Mouse (Mus musculus) kidney, postnatal 4 days (tissue): ENCODE data around the gene Taldo1.
A peak's percentile ranks its signal among the peaks of the same experiment; 100 is the strongest.
"Not testable (repeated sequence)": the region's sequence is repeated elsewhere in the genome, so short reads cannot be mapped to it uniquely, and the experiment has no call there.

Source experiments
- DNase-seq, 2 experiments: peaks; one replicate each; pipeline ENCODE4 v3.0.0; 2021; ENCODE audit warnings: mixed read lengths in 2 of 2

Gene Taldo1

GRCm38 (mm10) chr7:141442199-141442598 is 50.2 kb downstream of the Taldo1 start:
- DNase-seq, result no peak

DNA sequence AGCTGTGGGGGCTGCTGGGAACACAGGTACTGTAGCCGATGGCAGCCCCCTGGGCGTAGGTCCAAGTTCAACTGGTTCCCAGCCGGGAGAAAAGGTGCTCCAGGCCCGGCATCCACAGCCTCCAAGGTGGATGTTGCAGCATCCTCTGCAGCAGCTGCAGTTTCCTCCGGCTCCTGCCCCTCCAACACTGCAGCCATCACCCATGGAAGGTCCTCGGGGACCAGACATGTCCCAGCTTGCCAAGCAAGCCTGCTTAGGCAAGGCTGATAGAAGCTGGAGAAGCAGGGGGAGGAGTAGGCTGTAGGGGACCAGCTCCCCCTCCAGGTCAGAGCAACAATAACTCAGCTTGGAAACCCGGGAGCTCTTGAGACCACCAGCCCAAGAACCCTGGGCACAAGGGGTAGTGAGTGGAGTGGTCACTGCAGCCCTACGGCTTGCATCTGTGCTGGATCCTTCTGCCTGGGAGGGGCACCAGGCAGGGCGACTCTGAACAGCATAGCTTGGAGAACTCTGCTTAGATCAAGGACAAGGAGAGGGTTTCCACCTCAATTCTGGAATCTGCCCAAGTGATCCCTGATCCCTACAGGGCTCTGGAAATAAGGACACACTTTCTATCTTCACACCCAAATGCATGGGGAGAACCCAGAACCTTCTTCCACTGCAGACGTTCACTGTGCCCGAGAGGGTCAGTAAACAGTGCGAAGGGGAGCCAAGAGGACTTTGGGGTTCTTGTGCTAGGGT is 51.3 kb downstream of the Taldo1 start:
- DNase-seq, result peak in 1 of 2 experiments; percentile 63

DNA sequence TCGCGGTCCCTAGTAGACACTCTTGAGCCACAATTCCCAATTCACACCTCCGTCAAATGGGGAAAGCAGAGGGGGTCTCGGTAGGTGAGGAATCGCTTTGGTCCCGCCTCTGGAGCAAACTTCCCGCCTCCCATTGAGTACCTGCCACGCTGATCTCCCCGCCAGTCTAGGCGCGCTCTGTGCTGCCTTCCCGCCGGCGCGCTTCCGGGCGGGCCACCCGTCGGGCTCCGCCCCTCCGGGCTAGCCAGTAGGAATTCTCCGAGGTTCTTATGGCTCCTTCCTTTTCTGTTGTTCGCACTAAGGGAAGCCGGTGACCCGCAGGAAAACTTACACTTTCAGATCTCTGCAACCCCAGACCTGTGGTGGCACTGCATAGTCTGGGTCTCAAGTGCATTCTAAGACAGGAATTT is 51.8 kb downstream of the Taldo1 start, which contains the start of gene Pidd1:
Pidd1 (minus strand) TSS at position 198 of the 410 bp plus-strand sequence.
- DNase-seq, result peak; percentile 80 to 87

- not testable (repeated sequence) for DNase-seq
Measured at GRCm38 (mm10) chr7:141446374-141446773, 54.4 kb downstream of the Taldo1 start.

- DNase-seq, result peak; percentile 94 to 97
Measured at GRCm38 (mm10) chr7:141447110-141447991, 55.4 kb downstream of the Taldo1 start, which contains the start of gene Rplp2. Gene Rplp2, plus strand, starts transcription at chr7:141447370.

GRCm38 (mm10) chr7:141451928-141452327 is 59.9 kb downstream of the Taldo1 start:
- no peak for DNase-seq
